Mouse (Mus musculus) duodenum, adult 2 months (tissue): ENCODE results near the gene Psg19. TPM values are rescaled to one million over a fixed set of nuclear protein-coding genes. Genes with fewer than 3 reads are reported as not detected.

ENCODE experiments used
- polyA plus RNA-seq: library from polyadenylated mRNA; depleted of rRNA; stranded (reverse); fragments of >200 nt; gene quantifications from 2 replicates; pipeline ENCODE4 v1.2.3, GENCODE M21; 2012; ENCODE audit warnings: low replicate concordance; rRNA removed

Psg19 gene
- polyA plus RNA-seq = not detected in 2 replicates

DNA sequence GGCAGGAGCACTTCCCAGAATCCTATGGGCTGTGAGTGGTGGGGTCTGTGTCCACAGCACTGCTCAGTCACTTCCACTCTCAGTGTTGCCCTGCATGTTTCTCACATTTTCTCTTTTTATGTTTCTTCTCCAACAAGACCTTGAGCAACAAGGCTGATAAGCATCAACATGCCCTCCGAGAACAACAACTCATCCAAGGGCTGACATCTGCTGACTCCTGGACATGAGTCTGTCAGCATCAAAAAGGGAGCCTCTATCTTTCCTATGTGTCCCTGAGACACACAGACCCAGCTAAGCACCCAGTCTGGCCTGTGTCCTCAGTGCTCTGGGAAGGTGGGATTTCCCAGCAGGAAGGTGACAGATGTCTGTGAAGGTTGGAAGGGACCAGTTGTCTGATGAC, at the start of gene Psg19:
Psg19 (minus strand) TSS at position 101 of the 400 bp plus-strand sequence.

DNA sequence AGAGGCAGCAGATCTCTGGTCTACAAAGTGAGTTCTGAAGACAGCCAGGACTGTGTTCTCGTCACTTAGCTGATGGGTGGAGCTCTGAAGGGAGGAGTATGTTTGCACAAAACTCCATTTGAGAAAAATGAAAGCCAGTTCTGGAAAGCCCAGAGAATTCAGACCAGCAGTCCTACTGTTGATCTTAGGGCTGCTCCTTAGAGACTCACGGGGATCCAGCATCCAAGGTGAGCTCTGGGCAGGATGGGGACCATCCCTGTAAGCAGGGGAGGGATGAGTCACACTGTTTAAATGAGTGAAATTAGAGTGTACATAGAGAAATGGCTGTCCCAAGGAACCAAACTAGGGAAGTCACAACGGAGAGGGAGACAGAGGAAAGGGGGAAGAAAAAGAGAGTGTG, 41.5 kb upstream of the Psg19 start, which contains the start of gene Mill2:
Mill2 (plus strand) TSS at position 102 of the 400 bp plus-strand sequence.

DNA sequence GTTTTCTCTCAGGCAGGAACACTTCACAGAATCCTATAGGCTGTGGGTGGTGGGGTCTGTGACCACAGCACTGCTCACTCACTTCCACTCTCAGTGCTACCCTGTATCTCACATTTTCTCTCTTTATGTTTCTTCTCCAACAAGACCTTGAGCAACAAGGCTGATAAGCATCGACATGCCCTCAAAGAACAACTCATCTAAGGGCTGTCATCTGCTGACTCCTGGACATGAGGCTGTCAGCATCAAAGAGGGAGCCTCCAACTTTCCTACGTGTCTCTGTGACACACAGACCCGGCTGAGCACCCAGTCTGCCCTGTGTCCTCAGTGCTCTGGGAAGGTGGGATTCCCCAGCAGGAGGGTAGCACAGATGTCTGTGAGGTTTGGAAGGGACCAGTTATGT, 23.2 kb upstream of the Psg19 start, which contains the start of gene Psg17:
Psg17 (minus strand) TSS at position 101 of the 400 bp plus-strand sequence.

Other genes with a start within 250 kb of the Psg19 start
- gene Psg27, start 231.2 kb downstream of the Psg19 start, polyA plus RNA-seq = 0.13 TPM in 1 of 2 replicates, not detected in the other
- gene Psg23, start 182.0 kb downstream of the Psg19 start, polyA plus RNA-seq = not detected in 2 replicates
- gene Psg21, start 141.8 kb downstream of the Psg19 start, polyA plus RNA-seq = not detected in 2 replicates
- gene Psg20, start 112.3 kb downstream of the Psg19 start, polyA plus RNA-seq = not detected in 2 replicates
- 0.07 TPM in 1 of 2 replicates, not detected in the other for gene Psg22, start 80.4 kb downstream of the Psg19 start, polyA plus RNA-seq
- 0.06 and 0.28 TPM in 2 replicates for gene Psg17, start 23.1 kb upstream of the Psg19 start, polyA plus RNA-seq
- 1.4 and 2.9 TPM in 2 replicates for gene Mill2, start 41.4 kb upstream of the Psg19 start, polyA plus RNA-seq
- gene Pglyrp1, start 72.8 kb upstream of the Psg19 start, polyA plus RNA-seq = 561 and 1,240 TPM in 2 replicates
- 19.3 and 30.1 TPM in 2 replicates for gene Ccdc61, start 111.9 kb upstream of the Psg19 start, polyA plus RNA-seq
- gene Nova2, start 127.4 kb upstream of the Psg19 start, polyA plus RNA-seq = 0.37 and 0.51 TPM in 2 replicates
- gene Nanos2, start 188.9 kb upstream of the Psg19 start, polyA plus RNA-seq = not detected in 2 replicates
- gene Mypop, start 192.7 kb upstream of the Psg19 start, polyA plus RNA-seq = 3.6 and 3.9 TPM in 2 replicates
- gene Irf2bp1, start 205.5 kb upstream of the Psg19 start, polyA plus RNA-seq = 23.6 and 38.4 TPM in 2 replicates
- 18.5 and 24.2 TPM in 2 replicates for gene Foxa3, start 225.0 kb upstream of the Psg19 start, polyA plus RNA-seq
- 66.3 and 76.2 TPM in 2 replicates for gene Sympk, start 225.9 kb upstream of the Psg19 start, polyA plus RNA-seq